Mouse (Mus musculus): ENCODE results near the gene Plcl2. TPM values are rescaled to one million over a fixed set of nuclear protein-coding genes. Genes with fewer than 3 reads are reported as not detected.

Gene Plcl2
- polyA plus RNA-seq, 1 experiment from 2014 or later, result 2.5 TPM

DNA sequence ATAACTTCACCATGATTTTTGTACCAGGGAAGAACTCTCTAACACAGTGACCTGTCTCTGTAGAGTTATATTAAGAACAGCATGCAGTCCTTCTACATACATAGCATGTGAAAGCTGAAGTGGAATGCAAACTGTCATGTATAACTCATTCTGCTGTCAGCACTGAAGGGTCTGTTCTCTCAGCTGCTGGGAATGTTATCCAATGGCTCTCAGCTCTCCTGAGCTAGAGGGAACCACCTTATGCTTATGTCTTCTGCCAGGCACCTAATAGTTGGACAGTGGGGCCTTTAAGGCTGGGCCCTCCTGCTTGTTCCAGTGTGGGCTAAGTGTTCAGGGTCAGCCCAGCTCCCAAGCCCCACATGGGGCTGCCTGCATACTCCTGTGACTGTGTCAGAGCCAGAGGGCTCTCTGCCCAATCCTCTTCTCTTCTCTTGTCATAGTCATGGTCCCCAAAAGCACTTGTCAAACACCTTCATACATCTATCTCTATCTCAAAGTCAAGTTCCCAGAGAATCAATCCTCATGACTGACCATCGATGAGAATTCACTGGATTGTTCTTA is 22.1 kb upstream of the Plcl2 start:
- ATAC-seq (ENCODE audit: extremely low read depth, insufficient number of reproducible peaks, low FRiP score, low TSS enrichment), result peak; percentile 54; the same call in 1 of the 2 replicates
- Histone ChIP-seq H3K27ac (replicated peaks) (peak overlapping the region; percentile 86), H3K4me2 (peak overlapping the region; percentile 9; the same call in 1 of the 2 replicates), H3K36me3 (no peaks in the 10 kb centered on the region), H3K4me1 (peaks cover 31% of the 10 kb centered on the region), H3K27me3 (replicated peaks) (no peaks in the 10 kb centered on the region), H3K9ac (no peak overlapping the region), H3K9me3 (no peaks in the 10 kb centered on the region), H3K4me3 (no peak overlapping the region)
- WGBS, result 70% methylated on average over 1 of the region's 1 CpGs

DNA sequence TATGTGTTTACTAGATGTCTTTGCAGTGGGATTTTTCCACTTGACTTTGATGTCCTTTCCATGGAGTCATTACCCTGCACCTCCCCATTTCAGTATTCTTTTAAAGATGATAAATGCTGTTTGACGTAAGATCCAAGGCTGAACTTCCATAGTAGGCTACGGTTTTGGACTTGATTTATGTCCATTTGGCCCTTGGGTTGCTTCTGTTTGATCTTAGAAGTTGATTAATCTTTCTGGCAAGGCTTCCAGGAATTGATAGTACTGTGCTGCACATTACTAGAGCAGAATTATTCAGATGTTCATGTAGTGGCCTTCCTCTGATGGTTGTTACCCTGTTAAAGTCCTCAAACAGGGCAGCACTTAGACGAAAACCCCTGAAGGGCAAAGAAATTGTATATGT is 21.5 kb upstream of the Plcl2 start:
- H3K9me3 ChIP-seq, result no peaks in the 10 kb centered on the region
- whole genome bisulfite sequencing, result 81% methylated on average over 3 of the region's 3 CpGs
- no peak overlapping the region for H3K9ac ChIP-seq
- no peak overlapping the region for H3K4me2 ChIP-seq
- peaks cover 31% of the 10 kb centered on the region for H3K4me1 ChIP-seq
- no peaks in the 10 kb centered on the region for H3K27me3 ChIP-seq (replicated peaks)
- no peaks in the 10 kb centered on the region for H3K36me3 ChIP-seq
- H3K27ac ChIP-seq (replicated peaks), result peak overlapping the region; percentile 86
- H3K4me3 ChIP-seq, result no peak overlapping the region
- no peak for ATAC-seq (ENCODE audit: extremely low read depth, insufficient number of reproducible peaks, low FRiP score, low TSS enrichment)

DNA sequence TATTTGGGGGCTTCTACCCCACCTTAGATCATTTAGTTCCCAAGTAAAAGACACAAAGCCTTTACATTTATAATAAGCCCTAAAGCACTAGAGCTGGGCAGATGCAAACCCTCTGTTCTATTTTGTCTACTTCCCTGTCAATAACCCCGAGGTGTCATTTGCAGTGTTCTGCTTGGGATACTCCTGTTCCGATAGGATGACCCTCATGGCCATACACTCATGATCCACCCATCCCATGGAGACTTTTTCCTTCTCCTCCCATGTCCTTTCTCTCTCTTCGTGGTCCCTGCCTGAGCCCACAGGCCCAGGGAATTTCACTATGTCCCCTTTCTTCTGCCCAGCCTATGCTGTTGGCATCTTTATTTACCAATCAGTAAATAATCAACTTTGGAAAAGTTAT is 20.8 kb upstream of the Plcl2 start:
- WGBS, result 74% methylated on average over 3 of the region's 3 CpGs
- ATAC-seq (ENCODE audit: extremely low read depth, insufficient number of reproducible peaks, low FRiP score, low TSS enrichment), result no peak
- Histone ChIP-seq H3K9ac (no peak overlapping the region), H3K9me3 (no peaks in the 10 kb centered on the region), H3K4me3 (no peak overlapping the region), H3K27me3 (replicated peaks) (no peaks in the 10 kb centered on the region), H3K4me1 (peaks cover 31% of the 10 kb centered on the region), H3K36me3 (no peaks in the 10 kb centered on the region), H3K27ac (replicated peaks) (no peak overlapping the region), H3K4me2 (no peak overlapping the region)

- H3K4me3 ChIP-seq, result no peak overlapping the region
- 78% methylated on average over 2 of the region's 2 CpGs for WGBS
- no peak overlapping the region for H3K4me2 ChIP-seq
- H3K9me3 ChIP-seq, result no peaks in the 10 kb centered on the region
- no peak for ATAC-seq (ENCODE audit: extremely low read depth, insufficient number of reproducible peaks, low FRiP score, low TSS enrichment)
- peaks cover 31% of the 10 kb centered on the region for H3K4me1 ChIP-seq
- H3K9ac ChIP-seq, result no peak overlapping the region
- no peaks in the 10 kb centered on the region for H3K27me3 ChIP-seq (replicated peaks)
- H3K27ac ChIP-seq (replicated peaks), result no peak overlapping the region
- no peaks in the 10 kb centered on the region for H3K36me3 ChIP-seq
Observed at GRCm38 (mm10) chr17:50488895-50489294, 20.3 kb upstream of the Plcl2 start.

DNA sequence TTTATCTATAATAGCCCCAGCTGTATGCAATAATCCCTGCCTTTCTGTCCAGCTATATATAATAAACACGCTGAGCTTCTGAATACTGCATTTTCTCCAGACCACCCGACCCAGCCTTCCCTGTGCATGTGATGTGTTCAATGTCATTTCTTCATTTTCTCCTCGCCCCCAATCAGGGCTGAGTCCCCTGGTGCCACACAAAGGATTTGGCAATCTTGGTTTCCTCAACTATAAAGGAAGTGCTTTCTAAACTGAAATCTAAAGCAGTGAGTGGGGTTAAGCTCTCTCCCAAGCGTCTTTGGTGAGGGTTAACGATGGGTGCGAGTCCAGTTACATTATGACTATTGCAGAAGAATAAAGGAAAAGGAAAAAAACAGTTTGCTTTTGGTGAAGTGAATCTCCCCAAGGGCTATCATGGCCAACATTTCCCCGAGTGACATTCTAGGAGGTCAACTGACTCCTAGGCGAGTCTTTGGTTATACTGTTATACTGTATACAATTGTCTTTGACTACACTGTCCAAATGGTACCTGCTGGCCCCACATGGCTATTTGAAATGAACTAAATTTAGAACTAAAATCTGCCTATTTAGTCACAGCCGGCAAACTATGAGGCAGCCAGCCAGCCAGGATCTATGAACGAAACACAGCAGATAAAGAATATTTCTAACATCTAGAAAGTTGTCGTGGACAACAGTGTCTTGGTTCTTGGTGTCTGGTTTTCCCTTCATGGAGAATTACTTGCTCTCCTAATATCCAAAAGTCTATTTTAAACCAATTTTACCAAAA is 18.4 kb upstream of the Plcl2 start:
- Histone ChIP-seq H3K4me1 (peaks cover 21% of the 10 kb centered on the region), H3K4me2 (no peak overlapping the region), H3K9me3 (no peaks in the 10 kb centered on the region), H3K4me3 (no peak overlapping the region), H3K36me3 (no peaks in the 10 kb centered on the region), H3K27ac (replicated peaks) (no peak overlapping the region), H3K9ac (no peak overlapping the region), H3K27me3 (replicated peaks) (no peaks in the 10 kb centered on the region)
- WGBS, result 77% methylated on average over 11 of the region's 11 CpGs
- no peak for ATAC-seq (ENCODE audit: extremely low read depth, insufficient number of reproducible peaks, low FRiP score, low TSS enrichment)

DNA sequence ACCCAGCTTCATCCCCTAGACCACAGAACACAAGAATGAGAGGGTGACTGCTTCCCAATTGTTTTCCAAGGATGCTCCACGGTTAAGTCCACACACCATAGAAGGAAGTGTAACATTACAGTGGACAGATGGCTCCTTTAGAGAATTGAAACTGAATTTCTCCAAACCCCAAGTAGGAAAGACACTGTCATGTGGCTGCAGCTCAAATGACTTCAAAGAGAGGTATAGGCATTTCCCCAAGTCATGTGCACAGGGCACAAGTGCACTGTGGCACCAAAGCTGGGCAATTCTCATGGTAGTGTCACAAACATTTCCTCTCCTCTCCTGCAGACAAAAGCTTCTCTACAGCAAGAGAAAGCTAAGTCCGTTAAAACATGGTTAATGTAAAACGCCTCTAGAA is 17.7 kb upstream of the Plcl2 start:
- 74% methylated on average over 3 of the region's 3 CpGs for WGBS
- no peak overlapping the region for H3K4me3 ChIP-seq
- no peak overlapping the region for H3K4me2 ChIP-seq
- no peak overlapping the region for H3K27ac ChIP-seq (replicated peaks)
- peaks cover 15% of the 10 kb centered on the region for H3K4me1 ChIP-seq
- H3K27me3 ChIP-seq (replicated peaks), result no peaks in the 10 kb centered on the region
- no peaks in the 10 kb centered on the region for H3K9me3 ChIP-seq
- no peak for ATAC-seq (ENCODE audit: extremely low read depth, insufficient number of reproducible peaks, low FRiP score, low TSS enrichment)
- no peak overlapping the region for H3K9ac ChIP-seq
- no peaks in the 10 kb centered on the region for H3K36me3 ChIP-seq

DNA sequence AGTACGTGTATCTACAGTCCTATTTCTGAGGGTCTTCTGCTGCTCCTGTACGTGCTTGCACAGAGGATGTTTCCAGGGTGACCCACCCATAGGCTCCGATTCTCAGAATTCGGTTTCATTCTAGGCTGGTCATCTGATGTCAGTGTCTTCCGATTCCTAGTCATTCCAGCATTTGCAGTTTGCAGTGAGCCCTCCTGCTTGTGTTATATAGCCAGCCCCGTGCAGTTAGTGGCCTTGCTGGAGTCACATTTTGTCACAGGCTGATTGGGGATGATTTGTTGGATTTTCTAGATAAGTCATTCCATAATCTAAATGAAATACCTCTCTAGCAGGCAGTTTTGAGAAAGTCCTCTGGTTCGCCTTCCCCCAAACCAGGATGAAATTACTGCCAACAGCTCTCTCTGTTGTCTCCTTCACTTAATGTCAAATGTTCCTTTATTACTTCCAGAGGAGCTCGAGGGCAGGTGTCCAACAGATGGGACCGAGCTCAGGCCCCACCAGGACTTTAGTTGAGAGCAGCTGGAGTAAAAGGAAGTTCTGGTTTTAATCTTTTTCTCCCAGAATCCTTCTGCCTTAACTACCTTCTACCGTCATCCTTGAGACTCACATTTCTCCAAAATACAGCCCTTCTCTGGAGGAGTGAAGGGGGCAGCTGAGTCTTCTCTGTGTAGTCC is 13.8 kb upstream of the Plcl2 start:
- Histone ChIP-seq H3K9ac (no peak overlapping the region), H3K27ac (replicated peaks) (no peak overlapping the region), H3K9me3 (no peaks in the 10 kb centered on the region), H3K27me3 (replicated peaks) (no peaks in the 10 kb centered on the region), H3K4me3 (no peak overlapping the region), H3K4me1 (no peaks in the 10 kb centered on the region), H3K4me2 (no peak overlapping the region), H3K36me3 (no peaks in the 10 kb centered on the region)
- ATAC-seq (ENCODE audit: extremely low read depth, insufficient number of reproducible peaks, low FRiP score, low TSS enrichment), result no peak
- WGBS, result 76% methylated on average over 10 of the region's 10 CpGs

GRCm38 (mm10) chr17:50498062-50498697 is 11.0 kb upstream of the Plcl2 start:
- H3K27me3 ChIP-seq (replicated peaks), result no peaks in the 10 kb centered on the region
- 66% methylated on average over 7 of the region's 7 CpGs for WGBS
- H3K4me3 ChIP-seq, result no peak overlapping the region
- H3K27ac ChIP-seq (replicated peaks), result no peak overlapping the region
- no peak overlapping the region for H3K4me2 ChIP-seq
- no peaks in the 10 kb centered on the region for H3K4me1 ChIP-seq
- no peak overlapping the region for H3K9ac ChIP-seq
- no peaks in the 10 kb centered on the region for H3K9me3 ChIP-seq
- H3K36me3 ChIP-seq, result no peaks in the 10 kb centered on the region
- no peak for ATAC-seq (ENCODE audit: extremely low read depth, insufficient number of reproducible peaks, low FRiP score, low TSS enrichment)

DNA sequence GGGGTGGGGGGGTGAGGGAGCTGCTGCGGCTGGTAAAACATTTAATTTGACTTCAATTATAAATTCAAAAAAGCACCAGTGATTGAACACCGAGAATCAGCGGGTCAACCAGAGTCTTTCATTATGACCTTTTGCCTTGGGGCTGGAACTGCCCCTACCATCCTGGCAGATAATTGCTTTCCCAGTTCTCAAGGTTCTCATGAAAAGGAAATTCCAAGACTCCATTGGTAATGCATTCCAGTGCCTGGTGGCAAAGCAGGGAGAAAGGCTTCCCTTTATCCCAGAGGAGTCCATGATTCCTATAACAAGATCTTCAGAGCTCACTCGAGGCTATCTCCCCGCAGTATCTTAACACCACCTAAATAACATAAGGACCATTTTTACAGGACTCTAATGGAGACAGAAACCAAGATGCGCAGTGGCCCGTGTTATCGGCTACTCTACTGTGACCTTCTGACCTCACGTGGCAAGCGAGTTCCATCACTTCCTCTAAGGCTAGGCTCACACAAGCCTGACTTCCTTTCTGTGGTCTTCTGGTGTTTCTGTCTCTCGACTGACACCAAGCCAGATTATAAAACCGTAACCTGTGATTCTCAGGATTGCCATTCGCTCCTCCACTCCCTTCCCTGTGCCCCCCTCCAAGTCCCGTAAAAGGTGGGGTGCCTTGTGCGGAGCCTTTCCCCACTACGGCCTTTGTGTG is 10.0 kb upstream of the Plcl2 start:
- no peak overlapping the region for H3K27ac ChIP-seq (replicated peaks)
- no peak for ATAC-seq (ENCODE audit: extremely low read depth, insufficient number of reproducible peaks, low FRiP score, low TSS enrichment)
- WGBS, result 73% methylated on average over 16 of the region's 16 CpGs

GRCm38 (mm10) chr17:50500806-50501205 is 8.4 kb upstream of the Plcl2 start:
- Histone ChIP-seq H3K4me1 (no peaks in the 10 kb centered on the region), H3K9ac (no peak overlapping the region), H3K27me3 (replicated peaks) (0 out of 2 replicates have a peak, but pooled peaks cover 7% of the 10 kb centered on the region), H3K9me3 (no peaks in the 10 kb centered on the region), H3K36me3 (no peaks in the 10 kb centered on the region), H3K27ac (replicated peaks) (no peak overlapping the region), H3K4me2 (no peak overlapping the region), H3K4me3 (no peak overlapping the region)
- ATAC-seq (ENCODE audit: extremely low read depth, insufficient number of reproducible peaks, low FRiP score, low TSS enrichment), result no peak
- 72% methylated on average over 6 of the region's 6 CpGs for WGBS

More for the DNA sequence above, 10.0 kb upstream of the Plcl2 start:
- Histone ChIP-seq H3K27me3 (replicated peaks) (0 out of 2 replicates have a peak, but pooled peaks cover 7% of the 10 kb centered on the region), H3K36me3 (no peaks in the 10 kb centered on the region), H3K9me3 (no peaks in the 10 kb centered on the region), H3K9ac (no peak overlapping the region), H3K4me1 (no peaks in the 10 kb centered on the region), H3K4me3 (no peak overlapping the region), H3K4me2 (no peak overlapping the region)

DNA sequence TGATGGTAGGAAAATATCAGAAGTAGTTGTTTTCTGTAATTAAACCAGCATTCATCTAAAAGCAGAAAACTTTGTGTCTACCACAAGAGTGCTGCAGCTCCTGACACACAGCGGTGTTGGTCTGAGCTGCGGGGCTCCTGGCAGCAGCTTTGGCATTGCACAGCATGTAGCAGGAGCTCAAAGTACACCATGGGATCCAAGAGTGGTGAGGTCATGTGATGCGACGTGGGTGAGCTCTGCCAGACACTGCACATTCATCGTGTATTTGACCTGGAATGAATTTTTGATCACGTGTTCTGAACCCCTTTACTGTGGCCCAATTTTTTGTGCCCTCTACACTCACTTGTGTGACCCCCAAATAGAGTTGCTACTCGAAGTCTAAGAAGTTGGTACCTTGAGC is 6.1 kb upstream of the Plcl2 start:
- H3K9me3 ChIP-seq, result no peaks in the 10 kb centered on the region
- no peaks in the 10 kb centered on the region for H3K4me1 ChIP-seq
- no peak overlapping the region for H3K4me2 ChIP-seq
- no peak for ATAC-seq (ENCODE audit: extremely low read depth, insufficient number of reproducible peaks, low FRiP score, low TSS enrichment)
- no peaks in the 10 kb centered on the region for H3K36me3 ChIP-seq
- H3K4me3 ChIP-seq, result no peak overlapping the region
- WGBS, result 76% methylated on average over 7 of the region's 7 CpGs
- 0 out of 2 replicates have a peak, but pooled peaks cover 7% of the 10 kb centered on the region for H3K27me3 ChIP-seq (replicated peaks)
- no peak overlapping the region for H3K9ac ChIP-seq
- H3K27ac ChIP-seq (replicated peaks), result no peak overlapping the region
